Mouse (Mus musculus) neural tube, embryonic 13.5 days (tissue): ENCODE data around the gene Cntn2. TPM values are rescaled to one million over a fixed set of nuclear protein-coding genes. Genes with fewer than 3 reads are reported as not detected.

ENCODE experiments used
- ATAC-seq: fragments of 200-750 bp; cut with Nextera tagmentation; 2 replicates; pipeline ENCODE4 v1.8.0; 2017; ENCODE audit warnings: low read depth, mild to moderate bottlenecking, moderate TSS enrichment, moderate library complexity
- H3K27ac ChIP-seq: fragments of 300-500 bp; sonication (generic); replicated peaks from 2 replicates; pipeline ENCODE4 v1.5.1; 2015; ENCODE audit warnings: moderate library complexity, mild to moderate bottlenecking, inconsistent platforms
- H3K27me3 ChIP-seq: fragments of 300-500 bp; sonication (generic); 2 replicates; pipeline ENCODE4 v1.6.1; 2015; ENCODE audit warnings: mild to moderate bottlenecking, inconsistent platforms
- H3K36me3 ChIP-seq: fragments of 300-500 bp; sonication (generic); 2 replicates; pipeline ENCODE4 v1.6.1; 2015; ENCODE audit warnings: mild to moderate bottlenecking, inconsistent platforms
- H3K4me1 ChIP-seq: fragments of 300-500 bp; sonication (generic); replicated peaks from 2 replicates; pipeline ENCODE4 v1.6.1; 2015; ENCODE audit warnings: inconsistent platforms
- H3K4me2 ChIP-seq: fragments of 300-500 bp; sonication (generic); 2 replicates; pipeline ENCODE4 v1.6.1; 2015; ENCODE audit warnings: inconsistent platforms, mild to moderate bottlenecking, moderate library complexity
- H3K4me3 ChIP-seq: fragments of 300-500 bp; sonication (generic); 2 replicates; pipeline ENCODE4 v1.5.1; 2015; ENCODE audit warnings: mild to moderate bottlenecking, inconsistent platforms
- H3K9ac ChIP-seq: fragments of 300-500 bp; sonication (generic); 2 replicates; pipeline ENCODE4 v1.6.1; 2015; ENCODE audit warnings: moderate library complexity, mild to moderate bottlenecking, inconsistent platforms
- H3K9me3 ChIP-seq: fragments of 300-500 bp; sonication (generic); 2 replicates; pipeline ENCODE4 v1.6.1; 2016; ENCODE audit warnings: inconsistent platforms
- WGBS: fragments of 180-500 bp; shearing (Covaris S2); methylation state at CpG from one replicate; pipeline ENCODE4 v1.1.7; 2015; 5-methylcytosine and 5-hydroxymethylcytosine counted together
- polyA plus RNA-seq: library from polyadenylated mRNA; unstranded; fragments of >200 nt; fragmentation: Nextera tagmentation; extraction: Ambion mirVana; gene quantifications from 2 replicates; pipeline ENCODE4 v1.2.1, GENCODE M21; 2015

Gene Cntn2
- polyA plus RNA-seq, 1 experiment from 2014 or later = 102 TPM

DNA sequence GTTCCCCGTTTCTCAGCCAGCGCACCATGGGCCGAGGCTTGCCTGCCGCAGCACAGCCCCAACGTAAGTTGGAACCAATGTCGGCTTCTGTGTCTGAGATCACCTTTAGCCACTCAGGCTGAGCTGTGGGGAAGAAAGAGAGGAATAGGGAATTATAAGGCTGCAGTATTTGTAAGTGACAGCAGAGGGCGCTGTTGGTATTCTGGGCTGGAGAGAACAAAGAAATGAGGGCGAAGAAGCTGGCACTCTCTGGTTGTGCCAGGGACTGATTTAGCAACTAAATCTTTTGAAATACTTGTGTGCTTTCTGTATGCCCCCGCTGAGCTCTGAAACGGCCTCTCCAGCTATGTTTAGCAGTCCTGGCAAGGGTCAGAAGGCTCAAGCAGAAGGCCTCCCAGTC, 17.2 kb downstream of the Cntn2 start:
- H3K36me3 ChIP-seq = peaks cover 55% of the 10 kb centered on the region
- H3K4me1 ChIP-seq = peaks cover 37% of the 10 kb centered on the region
- H3K4me2 ChIP-seq = 0 out of 2 replicates have a peak overlapping the region, but pooled peaks have one; percentile 6
- no peaks in the 10 kb centered on the region for H3K9me3 ChIP-seq
- WGBS = 9% methylated on average over 10 of the region's 10 CpGs
- no peak overlapping the region for H3K4me3 ChIP-seq
- ATAC-seq = peak; percentile 38
- no peaks in the 10 kb centered on the region for H3K27me3 ChIP-seq
- peak overlapping the region; percentile 90 for H3K27ac ChIP-seq
- peak overlapping the region; percentile 67 for H3K9ac ChIP-seq

DNA sequence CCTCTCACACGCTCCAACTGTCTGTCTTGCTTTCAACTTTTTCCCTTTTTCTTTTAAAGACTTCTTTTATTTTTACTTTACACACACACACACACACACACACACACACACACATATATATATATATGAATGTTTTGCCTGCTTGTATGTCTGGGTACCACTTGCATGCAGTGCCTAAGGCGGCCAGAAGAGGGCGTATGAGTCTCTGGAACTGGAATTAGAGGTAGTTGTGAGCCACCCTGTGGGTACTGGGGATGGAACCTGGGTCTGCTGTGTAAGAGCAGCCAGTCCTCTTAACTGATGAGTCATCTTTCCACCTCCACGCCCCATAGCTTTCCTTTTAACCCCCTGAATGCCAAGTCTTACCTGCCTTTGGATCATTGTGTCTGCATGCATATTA, 19.1 kb downstream of the Cntn2 start:
- ATAC-seq = no peak
- no peak overlapping the region for H3K9ac ChIP-seq

GRCm38 (mm10) chr1:132523048-132523447, 20.0 kb downstream of the Cntn2 start:
- Histone ChIP-seq H3K4me2 (no peak overlapping the region), H3K36me3 (peaks cover 69% of the 10 kb centered on the region), H3K4me3 (no peak overlapping the region), H3K27me3 (no peaks in the 10 kb centered on the region), H3K9ac (no peak overlapping the region), H3K27ac (no peak overlapping the region), H3K9me3 (no peaks in the 10 kb centered on the region), H3K4me1 (peaks cover 23% of the 10 kb centered on the region)
- WGBS = 78% methylated on average over 8 of the region's 8 CpGs
- ATAC-seq = no peak

More for the DNA sequence above, 19.1 kb downstream of the Cntn2 start:
- Histone ChIP-seq H3K4me2 (no peak overlapping the region), H3K27ac (no peak overlapping the region), H3K4me1 (peaks cover 23% of the 10 kb centered on the region), H3K9me3 (no peaks in the 10 kb centered on the region), H3K36me3 (peaks cover 68% of the 10 kb centered on the region), H3K27me3 (no peaks in the 10 kb centered on the region), H3K4me3 (no peak overlapping the region)
- WGBS = 32% methylated on average over 4 of the region's 4 CpGs

DNA sequence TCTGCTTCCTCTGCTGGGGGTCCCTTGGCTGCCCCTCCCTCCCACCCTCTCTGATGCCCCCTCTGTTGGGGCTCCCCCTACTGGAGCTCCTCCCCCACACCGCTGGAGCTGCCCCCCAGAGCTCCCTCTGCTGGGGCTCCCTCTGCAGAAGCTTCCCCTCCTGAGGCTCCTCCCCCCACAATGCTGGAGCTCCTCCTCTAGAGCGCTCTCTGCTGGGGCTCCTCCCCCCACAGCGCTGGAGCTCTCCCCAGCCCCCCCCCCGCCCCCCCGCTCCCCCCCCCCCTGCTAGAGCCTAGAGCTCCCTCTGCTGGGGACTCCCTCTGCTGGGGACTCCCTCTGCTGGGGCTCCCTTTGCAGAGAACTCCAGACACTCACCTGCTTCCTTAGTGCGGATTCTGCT, 22.3 kb downstream of the Cntn2 start:
- 18% methylated on average over 4 of the region's 6 CpGs for WGBS
- H3K4me3 ChIP-seq = no peak overlapping the region
- H3K9me3 ChIP-seq = no peaks in the 10 kb centered on the region
- no peaks in the 10 kb centered on the region for H3K27me3 ChIP-seq
- no peak overlapping the region for H3K9ac ChIP-seq
- H3K36me3 ChIP-seq = peaks cover 84% of the 10 kb centered on the region
- H3K4me1 ChIP-seq = peaks cover 12% of the 10 kb centered on the region
- no peak overlapping the region for H3K4me2 ChIP-seq
- ATAC-seq = no peak
- no peak overlapping the region for H3K27ac ChIP-seq

GRCm38 (mm10) chr1:132519734-132520133, 23.3 kb downstream of the Cntn2 start:
- H3K36me3 ChIP-seq = peaks cover 87% of the 10 kb centered on the region
- 88% methylated on average over 11 of the region's 11 CpGs for WGBS
- H3K9ac ChIP-seq = no peak overlapping the region
- no peak for ATAC-seq
- no peak overlapping the region for H3K27ac ChIP-seq
- no peak overlapping the region for H3K4me2 ChIP-seq
- peaks cover 6% of the 10 kb centered on the region; the same call in 1 of the 2 replicates for H3K4me1 ChIP-seq
- no peak overlapping the region for H3K4me3 ChIP-seq
- H3K27me3 ChIP-seq = no peaks in the 10 kb centered on the region
- no peaks in the 10 kb centered on the region for H3K9me3 ChIP-seq

DNA sequence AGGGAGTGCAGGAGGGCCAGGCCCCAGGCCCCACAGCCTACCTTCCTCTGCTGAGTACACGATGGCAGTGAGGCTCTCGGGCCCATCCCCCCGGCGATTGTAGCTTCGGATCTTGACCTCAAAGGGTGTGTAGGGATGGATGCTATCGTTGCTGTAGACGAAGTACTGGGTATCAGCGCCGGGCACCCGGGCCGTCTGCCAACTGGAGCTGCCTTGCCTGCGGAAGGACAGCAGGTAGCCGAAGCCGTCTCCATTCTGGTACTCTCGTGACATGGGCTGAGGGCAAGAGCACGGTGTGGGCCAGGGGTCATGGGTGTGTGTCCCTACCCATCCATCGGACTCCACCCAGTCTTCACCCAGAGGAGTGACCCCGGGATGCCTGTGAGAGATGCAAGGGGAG, 24.4 kb downstream of the Cntn2 start:
- no peak overlapping the region for H3K9ac ChIP-seq
- no peak overlapping the region for H3K4me3 ChIP-seq
- no peaks in the 10 kb centered on the region for H3K9me3 ChIP-seq
- no peak overlapping the region for H3K4me2 ChIP-seq
- peaks cover 5% of the 10 kb centered on the region; the same call in 1 of the 2 replicates for H3K4me1 ChIP-seq
- 87% methylated on average over 18 of the region's 18 CpGs for WGBS
- H3K27ac ChIP-seq = no peak overlapping the region
- no peaks in the 10 kb centered on the region for H3K27me3 ChIP-seq
- peaks cover 87% of the 10 kb centered on the region for H3K36me3 ChIP-seq
- ATAC-seq = no peak

DNA sequence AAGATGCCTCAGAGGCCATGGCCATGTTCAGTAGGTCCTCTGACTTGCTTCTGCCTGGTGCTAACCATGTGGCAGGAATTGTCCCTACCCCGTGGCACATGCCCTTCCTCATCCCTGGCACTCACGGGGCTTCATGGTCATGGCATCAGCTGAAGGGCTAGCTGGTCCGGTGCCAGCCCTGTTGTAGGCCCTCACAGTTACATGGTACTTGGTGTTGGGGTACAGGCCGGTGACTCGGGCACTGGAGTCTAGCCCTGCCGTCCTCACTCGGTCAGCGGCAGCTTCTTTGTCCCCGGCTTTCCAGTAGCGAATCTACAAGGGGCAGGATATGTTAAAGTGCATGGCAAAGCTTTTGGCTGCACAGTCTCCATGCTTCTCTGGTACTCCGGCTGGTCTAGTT, 26.3 kb downstream of the Cntn2 start:
- H3K27ac ChIP-seq = no peak overlapping the region
- no peaks in the 10 kb centered on the region for H3K9me3 ChIP-seq
- H3K9ac ChIP-seq = no peak overlapping the region
- no peak overlapping the region for H3K4me3 ChIP-seq
- H3K4me2 ChIP-seq = no peak overlapping the region
- 94% methylated on average over 11 of the region's 11 CpGs for WGBS
- ATAC-seq = no peak
- peaks cover 73% of the 10 kb centered on the region for H3K36me3 ChIP-seq
- H3K4me1 ChIP-seq = peaks cover 1% of the 10 kb centered on the region; the same call in 1 of the 2 replicates
- no peaks in the 10 kb centered on the region for H3K27me3 ChIP-seq

- H3K4me1 ChIP-seq = peaks cover 7% of the 10 kb centered on the region; the same call in 1 of the 2 replicates
- H3K9ac ChIP-seq = no peak overlapping the region
- H3K27ac ChIP-seq = no peak overlapping the region
- WGBS = 92% methylated on average over 12 of the region's 12 CpGs
- peaks cover 64% of the 10 kb centered on the region for H3K36me3 ChIP-seq
- no peaks in the 10 kb centered on the region for H3K27me3 ChIP-seq
- H3K4me3 ChIP-seq = no peak overlapping the region
- H3K9me3 ChIP-seq = no peaks in the 10 kb centered on the region
- ATAC-seq = no peak
- no peak overlapping the region for H3K4me2 ChIP-seq
Measured at GRCm38 (mm10) chr1:132515339-132515738, 27.7 kb downstream of the Cntn2 start.

- Histone ChIP-seq H3K4me2 (no peak overlapping the region), H3K4me3 (no peak overlapping the region), H3K9me3 (no peaks in the 10 kb centered on the region), H3K4me1 (peaks cover 13% of the 10 kb centered on the region; the same call in 1 of the 2 replicates), H3K27me3 (no peaks in the 10 kb centered on the region), H3K36me3 (peaks cover 50% of the 10 kb centered on the region), H3K9ac (no peak overlapping the region), H3K27ac (peak overlapping the region; percentile 25)
- WGBS = 83% methylated on average over 8 of the region's 8 CpGs
- ATAC-seq = no peak
Measured at GRCm38 (mm10) chr1:132512106-132512505, 30.9 kb downstream of the Cntn2 start.

DNA sequence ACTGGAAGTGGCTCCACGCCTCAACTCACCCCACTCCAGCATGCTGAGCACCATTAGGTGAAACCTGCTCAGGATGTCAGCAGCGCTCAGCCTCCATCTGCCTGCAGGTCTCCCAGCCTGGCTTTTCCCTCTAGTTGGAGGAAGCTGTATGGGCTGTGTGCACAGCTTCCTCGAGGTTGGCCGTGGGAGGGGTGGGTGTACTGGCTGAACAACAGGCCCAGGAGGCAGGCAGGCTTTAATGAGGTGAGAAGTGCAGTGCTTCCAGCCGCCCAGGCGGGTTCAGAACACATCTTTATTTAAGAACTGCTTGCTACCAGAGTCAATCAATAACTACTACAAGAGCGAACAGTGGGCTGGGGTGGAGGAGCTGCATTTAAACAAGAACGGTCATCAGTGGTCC, 31.5 kb downstream of the Cntn2 start:
- H3K9me3 ChIP-seq = no peaks in the 10 kb centered on the region
- H3K4me3 ChIP-seq = no peak overlapping the region
- H3K36me3 ChIP-seq = peaks cover 50% of the 10 kb centered on the region
- H3K9ac ChIP-seq = no peak overlapping the region
- 43% methylated on average over 8 of the region's 8 CpGs for WGBS
- no peak overlapping the region for H3K4me2 ChIP-seq
- H3K27me3 ChIP-seq = no peaks in the 10 kb centered on the region
- 0 out of 2 replicates have a peak, but pooled peaks have one; percentile 6 for ATAC-seq
- peaks cover 13% of the 10 kb centered on the region; the same call in 1 of the 2 replicates for H3K4me1 ChIP-seq
- peak overlapping the region; percentile 25 for H3K27ac ChIP-seq

DNA sequence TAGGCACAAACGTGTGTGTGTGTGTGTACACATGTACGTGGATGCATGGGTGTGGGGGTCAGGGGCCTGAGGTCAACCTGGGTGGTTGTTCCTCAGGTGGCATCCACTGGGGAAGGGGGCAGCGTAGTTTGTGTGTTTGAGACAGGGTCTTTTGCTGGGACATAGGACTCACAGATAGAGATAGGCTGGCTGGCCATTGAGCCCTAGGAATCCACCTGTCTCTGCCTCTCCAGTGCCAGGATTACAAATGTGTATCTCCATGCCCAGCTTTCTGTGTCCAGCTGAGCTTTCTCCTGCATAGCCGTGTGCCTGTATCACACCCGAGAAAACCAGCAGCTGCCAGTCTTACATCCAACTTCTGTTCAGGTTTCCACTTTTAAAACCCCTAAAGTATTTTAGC, 33.3 kb downstream of the Cntn2 start:
- Histone ChIP-seq H3K27ac (peak overlapping the region; percentile 52; the same call in 1 of the 2 replicates), H3K9me3 (no peaks in the 10 kb centered on the region), H3K4me2 (no peak overlapping the region), H3K27me3 (no peaks in the 10 kb centered on the region), H3K36me3 (peaks cover 48% of the 10 kb centered on the region), H3K4me1 (peaks cover 13% of the 10 kb centered on the region; the same call in 1 of the 2 replicates), H3K4me3 (no peak overlapping the region), H3K9ac (no peak overlapping the region)
- no peak for ATAC-seq
- 91% methylated on average over 5 of the region's 5 CpGs for WGBS

DNA sequence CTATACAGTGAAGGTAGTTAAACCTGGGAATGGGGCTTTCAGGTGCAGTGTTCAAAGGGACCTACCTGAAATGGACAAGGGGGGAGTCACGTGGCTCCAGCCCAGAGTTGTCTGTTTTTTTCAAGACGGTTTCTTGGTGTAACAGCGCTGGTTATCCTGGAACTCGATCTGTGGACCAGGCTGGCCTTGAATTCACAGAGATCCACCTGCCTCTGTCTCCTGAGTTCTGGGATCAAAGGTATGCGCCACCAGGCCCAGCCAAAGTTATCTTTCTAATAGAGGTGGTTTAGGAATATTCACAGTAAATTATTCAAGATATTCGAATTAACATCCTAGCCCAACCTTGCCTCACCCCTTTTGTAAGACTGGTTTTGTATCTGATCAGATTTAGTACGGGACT, 36.4 kb downstream of the Cntn2 start:
- Histone ChIP-seq H3K4me1 (peaks cover 10% of the 10 kb centered on the region; the same call in 1 of the 2 replicates), H3K27me3 (no peaks in the 10 kb centered on the region), H3K36me3 (peaks cover 63% of the 10 kb centered on the region), H3K9me3 (no peaks in the 10 kb centered on the region), H3K27ac (no peak overlapping the region), H3K4me2 (no peak overlapping the region), H3K9ac (no peak overlapping the region), H3K4me3 (no peak overlapping the region)
- ATAC-seq = no peak
- WGBS = 97% methylated on average over 7 of the region's 7 CpGs

DNA sequence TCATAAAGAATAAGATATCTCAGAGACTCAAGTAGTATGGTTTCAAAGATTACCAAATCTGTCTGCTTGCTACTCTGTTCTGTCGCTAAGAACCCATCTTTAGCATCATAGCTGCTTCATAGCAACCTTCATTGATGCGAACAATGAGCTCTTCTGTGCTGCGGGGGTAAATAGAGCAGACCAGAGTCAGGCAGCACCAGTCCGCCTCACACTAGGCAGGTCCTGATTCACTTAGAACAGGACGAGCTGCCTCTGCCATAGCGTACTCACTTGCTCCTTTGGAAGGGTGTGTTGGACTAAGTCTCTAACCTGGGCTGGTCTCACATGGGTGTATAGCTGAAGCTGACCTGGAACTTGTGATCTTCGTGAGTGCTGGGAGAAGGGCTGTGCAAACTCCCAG, 37.0 kb downstream of the Cntn2 start, which contains the start of gene Tmem81:
TSS of gene Tmem81 (plus strand) at position 173 of the 400 bp plus-strand sequence.
- 82% methylated on average over 7 of the region's 7 CpGs for WGBS

More for the DNA sequence above, 37.0 kb downstream of the Cntn2 start, which contains the start of gene Tmem81:
- Histone ChIP-seq H3K9ac (no peak within 1 kb of the TSS), H3K9me3 (no peaks in the 10 kb centered on the region), H3K4me1 (peaks cover 5% of the 10 kb centered on the region; the same call in 1 of the 2 replicates), H3K4me2 (no peak within 1 kb of the TSS), H3K27me3 (no peaks in the 10 kb centered on the region), H3K36me3 (peaks cover 69% of the 10 kb centered on the region), H3K4me3 (no peak within 1 kb of the TSS), H3K27ac (no peak within 1 kb of the TSS; the same call in 1 of the 2 replicates)
- ATAC-seq = no peak
